Mouse (Mus musculus): Measurements from ENCODE around the gene Ptk6.

The Ptk6 gene

DNA sequence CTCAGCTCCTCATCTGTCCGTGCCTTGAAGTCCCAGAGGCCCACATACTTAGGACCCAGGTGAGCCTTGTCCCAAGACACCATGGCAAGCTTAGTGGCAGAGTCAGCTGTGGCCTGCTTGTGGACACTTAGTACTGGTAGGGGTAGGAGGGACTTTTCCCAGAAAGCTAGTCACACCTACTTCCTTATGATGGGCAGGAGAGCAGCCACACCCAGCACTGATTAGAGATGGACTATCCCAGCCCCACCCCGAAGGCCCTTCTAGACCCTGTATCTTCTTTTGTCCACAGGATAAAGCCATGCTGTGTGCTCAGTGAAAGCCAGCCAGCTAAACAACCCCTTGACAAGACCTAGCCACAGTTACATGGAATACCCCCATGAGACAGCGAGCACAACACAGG lies at the start of gene Ptk6:
Gene Ptk6 (minus strand): TSS at position 368 of the 400 bp plus-strand sequence.
- no peak for DNase-seq

GRCm38 (mm10) chr2:181251841-181252240 lies 49.3 kb upstream of the Ptk6 start:
- DNase-seq = no peak

- DNase-seq = no peak
Observed at GRCm38 (mm10) chr2:181249217-181249616, 46.6 kb upstream of the Ptk6 start.

- no peak for DNase-seq
Observed at GRCm38 (mm10) chr2:181245031-181245430, 42.4 kb upstream of the Ptk6 start.

- DNase-seq = peak; percentile 69 to 74
Observed at GRCm38 (mm10) chr2:181243706-181244394, 41.3 kb upstream of the Ptk6 start.

DNA sequence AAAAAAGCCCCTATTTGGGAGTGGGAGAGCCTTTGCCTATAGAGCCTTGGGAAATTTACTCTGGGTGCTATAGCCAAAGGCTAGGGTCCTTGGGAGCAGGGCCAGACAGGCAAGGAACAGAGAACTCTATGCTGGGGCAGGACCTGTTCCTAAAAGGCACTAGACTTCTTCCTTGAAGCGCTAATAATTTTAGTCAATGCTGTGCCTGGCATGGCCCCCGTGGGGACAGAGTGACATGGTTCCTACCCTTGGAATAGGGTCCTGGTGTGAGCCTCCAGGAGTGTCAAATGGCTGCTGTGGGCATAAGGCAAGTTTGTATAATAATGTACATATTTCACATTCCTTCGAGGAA lies 39.7 kb upstream of the Ptk6 start:
- DNase-seq = no peak

DNA sequence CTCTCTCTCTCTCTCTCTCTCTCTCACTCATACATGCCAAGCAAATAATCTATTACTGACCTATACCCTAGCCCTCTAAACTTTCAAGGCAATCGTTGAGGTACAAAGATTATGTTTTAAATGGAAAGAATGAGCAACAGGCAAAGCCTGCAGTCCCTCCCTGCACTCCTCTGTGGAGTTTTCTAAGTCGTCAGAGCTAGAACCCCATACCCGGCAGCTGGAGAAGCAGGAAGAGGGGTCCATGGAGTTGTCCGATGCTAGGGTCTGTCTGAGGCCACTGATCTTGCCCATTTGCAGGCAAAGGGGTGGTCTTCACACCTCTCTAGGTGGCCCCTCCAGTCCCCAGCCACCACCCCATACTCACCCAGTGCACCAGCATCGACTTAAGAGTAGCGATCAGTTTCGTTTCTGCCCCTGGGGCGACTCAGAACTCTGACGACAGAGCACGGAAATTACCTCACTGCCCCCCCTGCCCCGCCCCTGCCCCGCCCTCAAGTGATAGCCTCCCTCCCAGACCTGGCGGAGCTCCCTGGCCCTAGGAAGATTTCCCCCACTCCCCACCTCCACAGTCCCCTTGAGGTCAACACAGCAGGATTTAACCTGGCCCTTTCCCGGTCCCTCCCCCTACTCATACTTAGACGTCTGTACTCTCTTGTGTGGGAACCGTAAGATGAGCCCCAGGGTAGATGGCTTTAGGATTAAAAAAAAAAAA lies 39.2 kb upstream of the Ptk6 start, which contains the start of gene Helz2:
Gene Helz2 (minus strand): TSS at position 426 of the 712 bp plus-strand sequence.
- DNase-seq = peak; percentile 72 to 74

- DNase-seq = no peak
Observed at GRCm38 (mm10) chr2:181240806-181241440, 38.3 kb upstream of the Ptk6 start.

- DNase-seq = no peak
Observed at GRCm38 (mm10) chr2:181239261-181239660, 36.7 kb upstream of the Ptk6 start.

GRCm38 (mm10) chr2:181238861-181239260 lies 36.3 kb upstream of the Ptk6 start:
- no peak for DNase-seq

- DNase-seq = no peak
Observed at GRCm38 (mm10) chr2:181238091-181238610, 35.6 kb upstream of the Ptk6 start.

DNA sequence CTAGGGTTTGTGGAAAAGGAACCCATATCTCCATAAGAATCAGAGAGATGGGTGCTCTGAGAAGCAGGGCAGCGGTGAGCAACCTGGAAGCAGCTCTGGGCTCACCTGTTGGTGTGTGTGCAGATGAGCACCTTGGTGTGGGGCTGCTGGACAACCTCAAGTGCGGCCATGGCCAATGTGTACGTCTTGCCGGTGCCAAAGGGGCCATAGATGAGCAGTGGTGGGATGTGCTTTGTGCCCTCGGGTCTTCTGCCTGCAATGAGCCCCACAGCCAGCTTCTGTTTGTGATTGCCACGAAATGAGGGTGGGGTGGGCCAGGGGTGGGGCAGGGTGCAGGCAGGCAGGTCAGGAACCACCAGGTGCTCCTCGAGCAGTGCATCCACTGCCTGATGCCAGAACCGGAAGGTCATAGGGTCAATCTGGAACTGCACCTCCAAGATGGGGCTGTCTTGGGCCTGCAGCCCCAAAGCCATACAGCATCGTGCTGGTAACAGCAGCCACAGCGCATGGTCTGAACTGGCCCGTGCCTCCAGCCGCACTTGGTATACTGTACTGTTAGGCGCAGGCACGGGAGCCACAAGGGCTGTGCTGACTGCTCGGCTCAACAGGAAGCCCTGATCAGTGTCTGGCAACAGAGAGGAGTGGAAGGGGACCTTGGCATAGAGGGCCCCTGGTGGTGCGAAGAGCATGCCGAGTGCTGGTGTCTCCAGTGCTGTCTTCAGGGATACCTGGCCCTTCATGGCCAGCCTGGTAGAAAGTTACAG lies 34.8 kb upstream of the Ptk6 start:
- no peak for DNase-seq

GRCm38 (mm10) chr2:181235681-181236566 lies 33.3 kb upstream of the Ptk6 start:
- no peak for DNase-seq

GRCm38 (mm10) chr2:181234680-181235079 lies 32.1 kb upstream of the Ptk6 start:
- no peak for DNase-seq

GRCm38 (mm10) chr2:181233443-181233842 lies 30.9 kb upstream of the Ptk6 start:
- DNase-seq = no peak

- no peak for DNase-seq
Observed at GRCm38 (mm10) chr2:181231171-181231570, 28.6 kb upstream of the Ptk6 start.

DNA sequence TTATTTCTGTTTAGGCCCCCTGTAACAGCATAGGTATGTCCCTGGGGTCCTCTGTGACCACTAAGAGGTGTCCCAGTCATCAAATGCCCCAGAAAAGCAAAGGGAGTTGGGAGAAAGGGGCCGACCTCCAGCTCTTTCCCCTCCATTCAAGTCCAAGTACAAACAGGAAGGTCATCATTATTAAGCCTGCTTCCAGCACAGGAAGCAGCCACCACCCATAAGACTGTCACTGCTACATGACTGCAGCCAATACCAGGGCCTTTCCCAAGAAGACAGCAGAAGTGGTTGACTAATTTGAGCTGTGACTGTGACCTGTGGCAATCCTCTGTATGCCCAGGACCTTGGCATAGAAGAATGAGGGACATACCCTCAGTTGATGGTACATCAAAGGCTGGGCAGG lies 25.7 kb upstream of the Ptk6 start:
- DNase-seq = peak; percentile 49 to 63

- DNase-seq = no peak
Observed at GRCm38 (mm10) chr2:181227122-181227521, 24.5 kb upstream of the Ptk6 start.

- no peak for DNase-seq
Observed at GRCm38 (mm10) chr2:181224994-181225393, 22.4 kb upstream of the Ptk6 start.

DNA sequence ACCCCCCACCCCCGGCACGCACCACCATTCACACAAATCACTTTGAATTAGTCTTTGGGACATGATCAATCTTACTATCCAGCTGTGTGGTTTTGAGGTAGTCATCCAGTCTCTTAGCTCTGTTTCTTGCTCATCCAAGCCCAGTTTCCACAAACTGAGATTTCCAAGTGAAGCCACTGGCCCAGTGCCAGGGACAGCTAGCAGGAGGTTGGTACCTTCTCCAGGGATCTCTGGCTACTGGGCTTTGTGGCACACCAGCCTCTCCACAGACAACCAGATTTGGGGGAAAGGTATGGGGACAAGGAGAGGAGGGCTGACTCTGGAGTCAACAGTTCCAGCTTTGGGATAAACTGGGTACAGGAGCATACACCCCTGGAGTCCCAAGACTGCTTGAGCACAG lies 17.8 kb upstream of the Ptk6 start:
- no peak for DNase-seq

DNA sequence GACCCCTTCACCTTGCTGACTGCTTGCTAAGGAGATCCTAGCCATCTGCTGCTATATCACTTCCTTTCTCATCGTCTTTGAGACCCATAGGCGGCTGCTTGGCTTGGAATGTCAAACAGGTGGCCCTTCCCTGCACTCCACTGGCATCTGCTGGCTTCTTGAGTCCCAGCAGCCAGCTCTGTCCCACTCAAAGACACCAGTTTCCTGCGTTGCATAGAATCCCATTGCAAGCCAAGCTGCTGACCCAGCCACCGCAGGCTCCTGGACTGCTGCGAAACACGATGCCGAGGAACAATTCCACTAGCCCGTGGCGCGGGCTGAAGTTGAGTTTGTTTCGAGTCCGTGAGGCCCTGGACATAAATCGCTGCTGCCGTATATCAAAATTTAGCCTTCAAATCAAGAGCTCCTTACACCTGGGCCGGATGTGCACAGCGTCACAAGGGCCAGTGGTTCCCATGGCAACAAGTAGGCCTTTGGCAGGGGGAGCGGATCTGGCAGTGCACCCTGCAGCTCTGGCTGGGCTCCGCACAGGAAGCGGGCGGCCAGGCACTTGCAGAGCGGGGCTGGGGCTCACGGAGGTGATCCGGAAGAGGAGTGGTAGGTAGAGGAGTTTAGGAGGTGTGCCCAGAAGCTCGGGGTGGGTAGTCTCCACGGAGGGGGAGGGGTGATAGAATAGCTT lies 17.1 kb upstream of the Ptk6 start, which contains the start of gene Fndc11:
Gene Fndc11 (plus strand): TSS at position 476 of the 679 bp plus-strand sequence.
- DNase-seq = peak; percentile 91 to 95
